Mouse (Mus musculus): ENCODE results near the gene Ccr5.

Gene Ccr5

DNA sequence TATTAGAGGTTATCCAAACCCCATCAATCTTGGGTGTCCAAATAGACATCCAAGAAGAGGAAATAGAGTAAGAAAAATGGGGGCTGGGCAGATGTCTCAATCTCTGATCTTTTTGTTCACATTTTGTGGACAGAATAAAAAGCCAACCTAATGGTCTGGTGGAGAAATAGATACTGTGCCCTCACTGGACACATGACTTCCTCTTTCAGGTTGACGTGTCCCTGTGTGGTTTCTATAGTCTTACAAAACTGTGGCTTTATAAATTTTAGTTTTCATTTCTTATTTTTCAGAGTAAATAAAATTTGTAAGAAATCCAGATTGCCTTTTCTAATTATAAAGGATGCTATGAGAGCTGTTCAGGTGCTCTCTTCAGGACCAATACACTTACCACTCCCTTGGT lies 22.3 kb downstream of the Ccr5 start:
- no peak for DNase-seq

DNA sequence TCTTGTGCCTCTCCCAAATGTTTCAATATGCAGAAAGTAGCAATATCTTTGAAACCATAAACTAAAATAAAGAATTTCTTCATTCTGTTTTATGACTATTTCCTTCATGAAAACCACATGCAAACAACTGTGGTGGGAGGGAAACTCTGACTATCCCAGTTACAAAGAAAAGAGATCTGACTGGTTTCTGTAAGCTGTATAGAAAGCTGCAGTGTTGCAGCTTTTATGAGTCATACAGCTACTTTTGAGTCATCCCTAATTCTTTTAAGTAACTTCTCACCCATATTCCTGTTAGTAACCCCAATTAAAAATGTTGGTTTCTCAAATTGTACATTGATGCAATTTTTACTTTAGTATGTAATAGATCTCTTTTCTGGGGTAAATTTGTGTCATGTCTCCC lies 25.0 kb downstream of the Ccr5 start:
- DNase-seq = no peak

Data from kidney, postnatal 14 days (tissue).